Mouse (Mus musculus) CH12.LX (cell line): Measurements from ENCODE around the gene Car1.

Experiments
- CTCF ChIP-seq, 2 experiments: IDR thresholded peaks in 1 of 2; conservative IDR thresholded peaks in 1 of 2; 2 replicates each; pipeline ENCODE4 v1.5.1; 2011 to 2012; ENCODE audit warnings: low read depth in 2 of 2, low read length in 2 of 2, improper control_type of control experiment in 1 of 2, inconsistent platforms in 1 of 2, mild to moderate bottlenecking in 1 of 2, moderate library complexity in 1 of 2
- MAX ChIP-seq: IDR thresholded peaks from 2 replicates; pipeline ENCODE4 v1.6.1; 2011; ENCODE audit warnings: low read length, improper control_type of control experiment
- MEF2A ChIP-seq: IDR thresholded peaks from 2 replicates; pipeline ENCODE4 v1.6.1; 2014; ENCODE audit warnings: low read depth, mild to moderate bottlenecking, inconsistent platforms, low read length, improper control_type of control experiment, borderline replicate concordance
- POLR2A ChIP-seq: IDR thresholded peaks from 2 replicates; pipeline ENCODE4 v1.6.1; 2011; ENCODE audit warnings: low read depth, mild to moderate bottlenecking, improper control_type of control experiment, low read length
- RCOR1 ChIP-seq: conservative IDR thresholded peaks from 2 replicates; pipeline ENCODE4 v1.6.1; 2012; ENCODE audit warnings: low read depth, mild to moderate bottlenecking, inconsistent platforms, low read length, improper control_type of control experiment
- USF1 ChIP-seq: IDR thresholded peaks from 2 replicates; pipeline ENCODE4 v1.6.1; 2014; ENCODE audit warnings: low read depth, mild to moderate bottlenecking, inconsistent platforms, low read length, improper control_type of control experiment
- ZKSCAN1 ChIP-seq: IDR thresholded peaks from 2 replicates; pipeline ENCODE4 v1.6.1; 2012; ENCODE audit warnings: low read depth, inconsistent platforms, low read length, improper control_type of control experiment, borderline replicate concordance

GRCm38 (mm10) chr3:14808211-14808610 is at the start of gene Car1:
- TF ChIP-seq USF1: no peak
- TF ChIP-seq CTCF (conservative IDR thresholded peaks at IDR 0.05 in 1 of 2, IDR thresholded peaks at IDR 0.05 in 1 of 2; ENCODE audit: low read depth in 2 of 2, low read length in 2 of 2): no peak
- no peak for TF ChIP-seq POLR2A
- no peak for TF ChIP-seq MEF2A
- TF ChIP-seq MAX: no peak
- TF ChIP-seq ZKSCAN1: no peak
- TF ChIP-seq RCOR1: no peak
